Mouse (Mus musculus) lung, adult 2 months (tissue): ENCODE results near the gene Abhd10. TPM values are rescaled to one million over a fixed set of nuclear protein-coding genes. Genes with fewer than 3 reads are reported as not detected.

ENCODE experiments used
- DNase-seq: peaks from one replicate; pipeline ENCODE4 v3.0.0; 2022
- H3K4me1 ChIP-seq: fragments of 200-500 bp; 2 replicates; pipeline ENCODE4 v1.6.1; 2011; ENCODE audit warnings: low read length; ENCODE audit not compliant: control insufficient read depth, insufficient read depth
- H3K4me3 ChIP-seq: fragments of 200-500 bp; replicated peaks from 2 replicates; pipeline ENCODE3; 2011; ENCODE audit warnings: low read depth, mild to moderate bottlenecking, control low read depth, low read length; ENCODE audit errors: extremely low read depth
- CTCF ChIP-seq: fragments of 200-500 bp; IDR thresholded peaks from 2 replicates; pipeline ENCODE4 v1.5.1; 2011; ENCODE audit warnings: mild to moderate bottlenecking, low read length, control low read depth; ENCODE audit not compliant: insufficient read depth
- POLR2A ChIP-seq: fragments of 200-500 bp; IDR thresholded peaks from 2 replicates; pipeline ENCODE4 v1.6.1; 2011; ENCODE audit warnings: low read depth, mild to moderate bottlenecking, control low read depth, low read length, borderline replicate concordance; ENCODE audit errors: extremely low read depth
- WGBS: fragments of 180-500 bp; shearing (Covaris S2); methylation state at CpG from one replicate; pipeline ENCODE4 v1.1.7; 2018; 5-methylcytosine and 5-hydroxymethylcytosine counted together
- polyA plus RNA-seq: library from polyadenylated mRNA; depleted of rRNA; stranded (reverse); fragments of >200 nt; gene quantifications from 2 replicates; pipeline ENCODE4 v1.2.3, GENCODE M21; 2012

The Abhd10 gene
- polyA plus RNA-seq, 1 experiment = 7.2 TPM

DNA sequence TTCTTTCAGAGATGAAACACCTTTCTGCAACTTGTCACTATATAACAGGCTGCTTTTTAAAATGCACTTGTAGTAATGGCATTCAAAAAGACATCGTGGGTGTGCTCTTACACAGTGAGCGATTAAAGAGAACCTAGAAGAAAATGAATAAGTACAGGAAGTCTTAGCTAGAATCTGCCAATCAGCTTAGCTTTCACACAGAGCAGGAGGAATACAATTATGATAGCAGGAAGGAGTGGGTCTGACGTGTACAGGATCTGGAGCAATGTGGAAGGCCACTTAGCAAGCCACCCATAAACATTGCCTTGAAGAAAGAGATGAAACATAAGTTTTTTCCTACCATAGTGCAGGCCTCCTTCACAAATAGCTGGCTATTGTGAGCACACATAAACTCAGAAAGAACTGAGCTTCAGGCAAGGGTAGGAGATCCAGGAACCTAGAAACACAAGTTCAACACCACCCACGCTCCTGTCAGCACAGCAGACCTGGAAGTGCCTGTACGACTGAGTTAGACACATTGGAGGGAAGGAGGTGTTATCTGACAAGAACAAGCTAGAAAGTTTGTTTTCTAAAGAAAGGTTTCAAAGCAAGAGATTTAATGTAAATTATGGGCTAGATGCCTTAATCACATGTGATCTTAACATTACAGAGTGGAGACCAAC, 28.1 kb downstream of the Abhd10 start:
- H3K4me1 ChIP-seq = no peaks in the 10 kb centered on the region
- 74% methylated on average over 5 of the region's 5 CpGs for WGBS
- TF ChIP-seq POLR2A = no peak
- TF ChIP-seq CTCF = no peak
- DNase-seq = no peak
- H3K4me3 ChIP-seq = no peak overlapping the region

DNA sequence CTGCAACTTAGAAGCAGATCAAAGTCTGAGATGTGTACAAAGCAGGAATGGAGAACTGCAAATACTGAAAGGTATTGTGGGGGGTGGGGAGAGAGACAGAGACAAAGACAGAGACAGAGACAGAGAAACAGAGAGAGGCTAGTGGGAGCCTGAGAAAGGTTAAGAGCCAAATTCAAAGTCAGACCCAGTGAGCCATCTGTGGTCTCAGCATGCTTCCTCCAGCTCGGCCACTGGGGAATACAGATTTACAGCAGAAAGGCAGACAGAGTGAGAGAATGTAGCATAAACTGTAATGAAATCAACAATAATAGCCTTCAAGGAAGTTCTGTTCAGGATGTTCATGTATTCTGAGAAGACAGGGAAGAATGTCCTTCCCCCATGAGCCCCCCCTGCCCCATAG, 28.9 kb downstream of the Abhd10 start:
- no peak for TF ChIP-seq POLR2A
- TF ChIP-seq CTCF = no peak
- WGBS = 84% methylated on average over 1 of the region's 1 CpGs
- DNase-seq = no peak
- H3K4me3 ChIP-seq = no peak overlapping the region
- no peaks in the 10 kb centered on the region for H3K4me1 ChIP-seq

DNA sequence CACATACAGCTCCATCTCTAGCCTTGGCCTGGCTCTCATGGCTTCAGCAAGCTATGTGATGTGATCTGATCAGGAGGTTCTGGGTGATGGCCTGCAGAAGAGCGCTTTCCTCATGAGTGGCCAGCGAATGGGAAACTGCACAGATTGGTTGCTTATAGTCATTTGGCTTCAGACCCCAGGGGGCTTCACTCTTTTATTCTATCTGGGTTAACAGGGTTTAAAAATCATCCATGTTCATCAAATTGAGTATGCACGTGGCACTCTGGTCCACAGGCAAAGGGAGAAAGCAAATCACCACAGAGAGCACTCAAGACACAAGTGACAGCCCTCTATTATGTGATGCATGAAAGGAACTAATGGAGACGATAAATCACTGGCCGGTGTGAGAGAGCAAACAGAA, 29.5 kb downstream of the Abhd10 start:
- TF ChIP-seq CTCF (no peak), POLR2A (no peak)
- H3K4me1 ChIP-seq = no peaks in the 10 kb centered on the region
- DNase-seq = no peak
- no peak overlapping the region for H3K4me3 ChIP-seq
- WGBS = 93% methylated on average over 5 of the region's 5 CpGs

DNA sequence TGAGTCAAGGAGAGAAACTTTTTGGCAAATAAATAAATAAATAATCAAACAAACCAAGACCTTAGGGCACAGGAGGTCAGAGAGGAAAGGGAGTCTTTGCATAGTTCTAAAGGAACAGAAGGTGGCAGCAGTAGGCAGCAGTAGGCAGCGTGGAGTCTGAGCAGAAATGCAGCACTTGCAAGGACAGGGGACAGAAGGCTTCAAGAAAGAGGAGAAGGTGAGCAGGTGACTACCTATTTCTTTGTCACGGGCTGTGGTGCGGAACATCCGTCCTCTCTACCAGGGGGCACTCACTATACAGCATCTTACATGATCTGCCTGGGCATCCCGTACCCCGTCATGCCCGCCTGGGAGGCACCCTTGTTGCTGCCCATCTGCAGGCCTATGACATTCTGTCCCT, 31.5 kb downstream of the Abhd10 start:
- no peak for DNase-seq
- TF ChIP-seq CTCF = peak; percentile 41; the same call in 1 of the 2 replicates
- TF ChIP-seq POLR2A = no peak
- Histone ChIP-seq H3K4me3 (no peak overlapping the region), H3K4me1 (no peaks in the 10 kb centered on the region)
- 78% methylated on average over 7 of the region's 7 CpGs for WGBS

DNA sequence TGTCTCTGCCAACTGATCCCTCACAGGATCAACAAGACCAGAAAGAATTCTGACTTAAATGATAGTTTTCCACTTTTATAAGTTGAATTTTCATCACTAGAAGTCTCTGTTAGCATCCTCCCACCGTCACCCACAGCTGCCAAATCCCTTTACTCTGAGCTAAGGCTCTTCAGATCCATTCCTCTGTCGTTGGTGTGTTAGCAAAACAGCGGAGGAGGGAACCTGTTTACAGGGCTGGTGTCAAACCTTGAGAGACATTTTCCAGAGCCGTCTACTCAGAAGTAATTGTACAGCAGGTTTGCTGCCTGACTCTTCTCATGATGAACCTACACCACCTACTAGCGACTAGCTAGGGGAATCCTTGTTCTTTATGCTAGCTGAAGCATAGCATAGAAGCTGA, 43.5 kb downstream of the Abhd10 start:
- Histone ChIP-seq H3K4me3 (no peak overlapping the region), H3K4me1 (no peaks in the 10 kb centered on the region)
- WGBS = 68% methylated on average over 5 of the region's 5 CpGs
- TF ChIP-seq CTCF = no peak
- TF ChIP-seq POLR2A = no peak
- DNase-seq = no peak

DNA sequence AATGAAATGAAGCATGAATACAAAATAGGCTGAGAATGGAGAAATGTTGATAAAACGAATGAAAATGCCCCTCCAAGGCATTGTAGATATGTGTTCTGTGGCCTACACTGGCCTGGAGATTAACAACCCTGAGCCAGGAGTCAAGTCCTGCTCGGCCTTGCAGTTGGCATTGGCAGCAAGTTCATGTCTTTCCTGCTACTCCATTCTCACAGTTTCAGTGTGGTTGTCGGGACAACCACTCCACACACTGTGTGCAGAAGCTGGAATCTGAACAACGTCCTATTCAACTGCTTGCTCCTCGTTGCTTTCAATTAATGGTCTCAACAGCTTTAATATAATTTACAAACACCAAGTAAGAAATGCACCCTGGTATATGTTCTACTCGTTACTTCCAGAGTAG, 44.8 kb downstream of the Abhd10 start:
- no peak for DNase-seq
- no peaks in the 10 kb centered on the region for H3K4me1 ChIP-seq
- 64% methylated on average over 6 of the region's 6 CpGs for WGBS
- TF ChIP-seq CTCF (no peak), POLR2A (no peak)
- H3K4me3 ChIP-seq = no peak overlapping the region

DNA sequence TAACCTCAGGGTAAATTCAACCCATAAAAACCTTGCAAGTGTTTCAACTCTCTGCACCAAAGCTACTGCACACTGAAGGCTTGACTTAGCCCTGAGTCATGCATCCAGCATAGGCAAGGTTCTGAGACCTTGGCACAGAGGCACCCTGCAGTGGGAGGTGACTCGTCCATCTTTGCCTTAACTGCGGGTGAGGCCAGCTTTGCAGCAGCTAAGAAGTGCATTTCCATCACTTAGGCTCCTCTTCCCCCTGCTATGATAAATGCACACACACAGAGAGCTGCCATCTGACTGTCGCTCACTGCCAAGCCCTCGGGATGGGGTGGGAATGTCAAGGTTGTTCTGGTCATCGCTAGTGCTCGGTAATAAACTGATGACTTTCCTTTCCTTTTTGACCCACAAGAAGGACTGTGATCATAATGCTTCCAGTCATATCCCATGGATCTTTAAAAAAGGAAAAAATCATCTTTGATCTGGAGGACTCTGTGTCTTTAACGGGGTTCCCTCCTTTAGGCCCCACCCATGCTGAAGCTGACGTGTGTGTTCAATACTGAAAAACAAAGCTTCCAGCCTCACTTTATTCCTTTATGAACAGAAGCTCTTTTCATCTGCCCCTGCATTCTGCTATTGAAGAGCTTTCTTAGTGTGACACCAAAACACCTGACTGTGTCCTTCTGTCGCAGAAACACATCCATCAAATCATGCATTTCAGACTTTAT, 47.2 kb downstream of the Abhd10 start:
- TF ChIP-seq CTCF = no peak
- TF ChIP-seq POLR2A = no peak

DNA sequence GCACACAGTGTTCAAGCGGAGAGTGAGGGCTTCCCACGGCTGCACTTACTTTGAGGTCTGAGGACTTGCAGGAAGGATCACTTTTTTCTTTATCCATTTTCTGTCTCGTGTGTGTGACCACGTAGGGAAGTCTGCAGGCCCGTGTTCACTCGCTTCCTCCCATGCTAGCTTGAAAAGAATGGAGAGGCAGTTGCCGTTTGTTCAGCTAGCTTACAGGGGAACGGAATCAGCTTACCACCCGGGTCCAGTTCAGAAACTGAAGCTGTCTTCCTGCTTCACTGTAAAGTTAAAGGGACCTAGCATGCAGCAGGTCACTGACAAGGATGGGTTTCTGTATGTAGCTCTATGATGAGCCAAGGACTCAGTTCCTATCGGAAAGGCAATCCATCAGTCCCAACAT, 49.2 kb downstream of the Abhd10 start, which contains the start of gene Tmprss7:
Tmprss7 (minus strand) TSS at position 101 of the 400 bp plus-strand sequence.
- no peak for DNase-seq
- no peaks in the 10 kb centered on the region for H3K4me1 ChIP-seq
- H3K4me3 ChIP-seq = no peak within 1 kb of the TSS
- no peak for TF ChIP-seq POLR2A
- TF ChIP-seq CTCF = no peak
- 66% methylated on average over 10 of the region's 10 CpGs for WGBS

More for the DNA sequence above, 47.2 kb downstream of the Abhd10 start:
- Histone ChIP-seq H3K4me3 (no peak overlapping the region), H3K4me1 (no peaks in the 10 kb centered on the region)
- 75% methylated on average over 9 of the region's 9 CpGs for WGBS
- DNase-seq = no peak

DNA sequence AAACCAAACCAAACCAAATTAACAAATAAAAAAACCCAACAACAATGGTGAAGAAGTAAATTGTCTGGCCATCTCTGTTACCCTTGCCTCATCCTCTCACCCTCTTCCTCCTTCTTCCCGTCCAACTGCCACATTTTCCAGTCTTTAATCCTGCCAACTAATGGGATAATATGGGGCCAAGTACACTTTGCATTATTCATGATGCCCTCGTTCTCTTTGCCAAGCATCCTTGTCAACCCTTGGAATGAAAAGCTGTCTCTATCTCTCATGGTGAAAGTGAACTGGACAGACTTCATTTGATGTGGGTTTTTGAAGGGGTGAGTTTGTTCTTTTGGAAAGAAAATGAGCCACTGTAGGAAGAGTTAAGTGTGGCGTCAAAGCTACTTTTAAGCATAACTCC, 49.9 kb downstream of the Abhd10 start:
- DNase-seq = no peak
- Histone ChIP-seq H3K4me3 (no peak overlapping the region), H3K4me1 (no peaks in the 10 kb centered on the region)
- 68% methylated on average over 3 of the region's 3 CpGs for WGBS
- TF ChIP-seq POLR2A (no peak), CTCF (no peak)

DNA sequence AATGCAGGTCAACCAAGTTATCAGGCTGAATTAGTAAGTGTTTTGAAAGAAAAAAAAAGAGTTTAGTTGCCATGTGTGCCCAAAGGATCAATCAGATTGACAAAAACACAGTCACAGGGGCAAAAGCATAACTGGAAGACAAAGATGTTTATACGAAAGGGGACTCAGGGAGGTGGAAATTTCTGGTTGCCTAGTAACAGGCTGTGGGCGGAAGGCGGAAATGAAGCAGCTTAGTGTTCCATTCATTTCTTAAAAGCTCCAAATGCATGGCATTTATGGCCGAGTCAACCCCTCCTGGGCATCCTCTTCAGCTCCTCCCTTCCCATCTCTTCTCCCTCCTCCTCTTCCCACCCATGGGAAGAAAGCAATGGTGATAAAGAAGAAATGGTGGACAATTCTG, 52.6 kb downstream of the Abhd10 start:
- Histone ChIP-seq H3K4me1 (no peaks in the 10 kb centered on the region), H3K4me3 (no peak overlapping the region)
- no peak for DNase-seq
- WGBS = 28% methylated on average over 4 of the region's 4 CpGs
- TF ChIP-seq CTCF (no peak), POLR2A (no peak)
